Mouse (Mus musculus): Measurements from ENCODE around the gene Adcy7. TPM values are rescaled to one million over a fixed set of nuclear protein-coding genes. Genes with fewer than 3 reads are reported as not detected.

The Adcy7 gene
- total RNA-seq, 1 experiment from 2014 or later = 51.4 TPM

DNA sequence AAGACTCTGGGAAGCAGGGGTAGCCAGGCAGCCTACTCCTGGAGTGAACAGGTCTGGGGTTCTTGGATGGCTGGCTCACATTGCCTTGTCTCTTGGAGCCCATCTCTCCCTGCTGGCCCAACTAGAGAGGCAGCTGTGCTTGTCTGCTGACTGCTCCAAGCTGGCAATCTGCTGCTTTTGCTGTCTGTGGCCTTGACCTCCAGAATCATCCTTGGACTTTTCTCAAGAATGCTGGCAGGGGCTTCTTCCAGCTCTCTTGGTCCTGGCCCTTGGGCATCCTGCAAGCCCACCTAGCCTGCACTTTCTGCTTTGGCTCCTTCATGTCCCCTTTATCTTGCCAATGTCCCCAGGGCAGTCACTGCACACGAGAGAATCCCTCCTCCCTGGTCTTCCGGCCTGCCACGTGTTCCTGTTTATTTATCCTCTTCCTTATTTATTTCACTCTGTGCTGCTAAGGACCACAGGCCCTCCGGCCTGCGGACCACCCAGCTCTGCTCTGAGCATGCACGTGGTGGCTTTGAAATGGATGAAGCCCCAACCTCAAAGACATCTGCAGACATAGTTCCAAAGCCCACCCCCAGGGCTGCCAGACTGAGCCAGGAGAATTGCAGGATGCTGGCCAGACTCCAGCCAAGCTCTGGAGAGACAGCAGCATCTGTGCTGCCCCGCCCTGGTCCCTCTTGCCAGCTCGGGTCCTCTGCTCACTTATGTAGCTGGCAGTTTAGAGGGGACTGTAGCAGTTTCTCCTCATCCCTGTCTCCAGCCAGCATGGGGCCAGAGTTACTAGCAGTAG, 44.1 kb downstream of the Adcy7 start:
- no peak for ATAC-seq (replicated peaks in 1 of 2; ENCODE audit: insufficient read depth in 1 of 2, low FRiP score in 2 of 2, low TSS enrichment in 1 of 2, low read depth in 1 of 2, poor library complexity in 2 of 2, severe bottlenecking in 2 of 2)

DNA sequence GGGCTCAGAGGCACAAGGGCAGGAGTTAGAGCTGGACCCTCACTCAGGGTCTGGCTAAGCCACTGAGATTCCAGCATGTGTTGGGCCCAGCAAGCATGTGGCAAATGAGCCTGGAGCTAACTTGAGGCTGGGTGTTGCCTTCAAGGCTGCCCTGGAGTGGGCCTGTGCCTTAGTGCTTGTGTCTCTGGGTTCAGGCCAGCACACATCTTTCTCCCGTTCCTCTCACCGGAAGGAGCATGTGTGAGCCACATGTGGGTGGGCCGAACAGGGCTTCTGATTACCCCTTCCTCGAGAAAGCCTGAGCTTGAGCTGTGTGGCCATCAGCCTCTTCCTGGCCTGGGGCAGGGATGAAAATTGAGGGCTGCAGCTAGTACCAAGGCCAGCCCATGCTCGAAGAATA, 45.1 kb downstream of the Adcy7 start:
- ATAC-seq (replicated peaks in 1 of 2; ENCODE audit: insufficient read depth in 1 of 2, low FRiP score in 2 of 2, low TSS enrichment in 1 of 2, low read depth in 1 of 2, poor library complexity in 2 of 2, severe bottlenecking in 2 of 2) = no peak

DNA sequence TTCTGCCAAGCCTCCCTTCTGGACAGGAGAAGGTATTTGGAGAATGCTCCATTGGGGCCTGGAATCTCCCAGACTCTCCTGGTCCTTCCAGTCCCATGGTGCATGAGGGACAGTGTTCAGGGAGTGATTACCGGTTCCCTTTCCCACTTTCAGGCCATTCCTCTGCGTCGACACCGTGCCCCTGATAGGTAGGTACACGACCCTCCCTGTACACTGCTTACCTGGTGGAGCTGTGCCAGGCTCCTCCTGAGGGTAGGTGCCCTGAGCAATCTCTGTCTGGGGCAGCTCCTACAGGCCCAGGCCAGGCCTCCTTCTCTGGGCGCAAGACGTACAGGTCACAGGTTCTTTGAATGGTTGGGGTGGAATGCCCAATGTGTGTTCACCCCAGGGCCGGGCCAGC, 45.9 kb downstream of the Adcy7 start:
- ATAC-seq (replicated peaks in 1 of 2; ENCODE audit: insufficient read depth in 1 of 2, low FRiP score in 2 of 2, low TSS enrichment in 1 of 2, low read depth in 1 of 2, poor library complexity in 2 of 2, severe bottlenecking in 2 of 2) = no peak

DNA sequence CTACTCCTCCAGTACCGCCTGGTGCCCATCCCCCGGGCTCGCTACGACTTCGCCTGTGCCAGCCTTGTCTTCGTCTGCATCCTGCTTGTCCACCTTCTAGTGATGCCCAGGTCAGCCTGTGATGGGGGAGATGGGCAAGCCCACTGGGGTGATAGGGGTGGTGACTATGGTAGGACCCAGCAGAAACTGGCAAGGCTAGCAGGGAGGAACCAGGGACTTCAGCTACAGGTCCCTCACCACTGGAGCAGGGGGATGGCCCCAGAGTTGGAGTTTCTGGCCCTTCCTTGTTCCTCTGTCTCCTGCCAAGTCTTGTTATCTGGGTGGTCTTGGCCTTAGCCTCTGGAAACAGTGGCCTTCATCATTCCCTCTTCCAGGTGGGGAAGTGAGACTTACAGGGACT, 47.9 kb downstream of the Adcy7 start:
- ATAC-seq (replicated peaks in 1 of 2; ENCODE audit: insufficient read depth in 1 of 2, low FRiP score in 2 of 2, low TSS enrichment in 1 of 2, low read depth in 1 of 2, poor library complexity in 2 of 2, severe bottlenecking in 2 of 2) = no peak

DNA sequence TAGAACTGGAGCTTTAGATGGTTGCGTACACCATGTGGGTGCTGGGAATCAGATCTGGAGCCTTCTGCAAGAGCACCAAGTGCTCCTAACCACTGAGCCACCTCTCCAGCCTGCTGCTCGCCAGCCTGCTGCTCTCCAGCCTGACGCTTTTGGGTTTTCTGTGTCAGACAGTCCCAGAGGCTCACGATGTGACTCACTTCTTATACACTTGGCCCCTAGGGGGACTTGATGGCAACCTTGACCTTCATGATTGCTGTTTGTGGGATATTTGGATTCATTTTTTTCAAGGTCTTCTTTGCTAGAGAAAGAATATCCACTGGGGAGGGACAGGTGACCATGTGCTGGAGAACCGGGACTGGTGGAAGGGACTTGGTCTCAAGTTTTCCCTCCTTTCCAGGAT, 49.2 kb downstream of the Adcy7 start:
- ATAC-seq (replicated peaks in 1 of 2; ENCODE audit: insufficient read depth in 1 of 2, low FRiP score in 2 of 2, low TSS enrichment in 1 of 2, low read depth in 1 of 2, poor library complexity in 2 of 2, severe bottlenecking in 2 of 2) = no peak

DNA sequence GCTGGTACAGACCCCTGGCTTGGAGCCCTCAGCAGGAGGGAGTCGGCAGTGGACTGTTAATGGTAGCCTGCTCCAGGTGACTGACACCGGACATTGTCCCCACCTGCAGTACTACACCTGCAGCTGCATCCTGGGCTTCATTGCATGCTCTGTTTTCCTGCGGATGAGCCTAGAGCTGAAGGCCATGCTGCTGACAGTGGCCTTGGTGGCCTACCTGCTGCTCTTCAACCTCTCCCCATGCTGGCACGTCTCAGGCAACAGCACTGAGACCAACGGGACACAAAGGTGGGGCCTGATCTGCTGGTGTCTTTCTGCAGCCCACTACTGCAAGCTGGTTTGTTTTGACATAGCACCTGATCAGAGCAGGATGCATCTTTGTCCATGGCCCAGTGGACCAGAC, 51.3 kb downstream of the Adcy7 start:
- no peak for ATAC-seq (replicated peaks in 1 of 2; ENCODE audit: insufficient read depth in 1 of 2, low FRiP score in 2 of 2, low TSS enrichment in 1 of 2, low read depth in 1 of 2, poor library complexity in 2 of 2, severe bottlenecking in 2 of 2)

DNA sequence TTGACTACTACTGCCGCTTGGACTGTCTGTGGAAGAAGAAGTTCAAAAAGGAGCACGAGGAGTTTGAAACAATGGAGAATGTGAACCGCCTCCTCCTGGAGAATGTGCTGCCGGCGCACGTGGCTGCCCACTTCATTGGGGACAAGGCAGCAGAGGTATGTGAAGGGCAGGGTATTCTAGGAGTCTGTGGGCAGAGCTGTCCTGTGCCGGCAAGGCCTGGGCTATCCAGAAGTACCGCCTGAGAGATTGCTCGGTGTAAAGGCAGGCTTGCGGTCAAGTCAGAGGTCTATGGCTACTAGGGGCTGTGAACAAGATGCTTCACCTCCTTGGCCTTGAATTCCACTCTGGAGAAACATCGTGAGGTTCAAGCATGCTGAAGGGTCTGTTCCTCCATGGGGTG, 52.6 kb downstream of the Adcy7 start:
- no peak for ATAC-seq (replicated peaks in 1 of 2; ENCODE audit: insufficient read depth in 1 of 2, low FRiP score in 2 of 2, low TSS enrichment in 1 of 2, low read depth in 1 of 2, poor library complexity in 2 of 2, severe bottlenecking in 2 of 2)

DNA sequence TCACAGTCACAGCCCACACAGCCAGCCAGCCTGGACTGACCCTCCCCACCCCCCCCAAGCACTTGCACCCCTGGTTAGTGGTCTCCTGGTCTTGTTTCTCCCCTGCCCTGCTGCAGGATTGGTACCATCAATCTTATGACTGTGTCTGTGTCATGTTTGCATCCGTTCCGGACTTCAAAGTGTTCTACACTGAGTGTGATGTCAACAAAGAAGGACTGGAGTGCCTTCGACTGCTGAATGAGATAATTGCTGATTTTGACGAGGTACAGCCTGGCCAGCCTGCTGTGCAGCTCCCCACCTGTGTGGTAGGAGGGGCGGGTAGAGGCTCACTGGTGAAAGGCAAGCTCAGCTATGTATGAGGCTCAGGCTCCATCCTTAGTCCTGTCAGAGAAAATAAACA, 53.0 kb downstream of the Adcy7 start:
- no peak for ATAC-seq (replicated peaks in 1 of 2; ENCODE audit: insufficient read depth in 1 of 2, low FRiP score in 2 of 2, low TSS enrichment in 1 of 2, low read depth in 1 of 2, poor library complexity in 2 of 2, severe bottlenecking in 2 of 2)

DNA sequence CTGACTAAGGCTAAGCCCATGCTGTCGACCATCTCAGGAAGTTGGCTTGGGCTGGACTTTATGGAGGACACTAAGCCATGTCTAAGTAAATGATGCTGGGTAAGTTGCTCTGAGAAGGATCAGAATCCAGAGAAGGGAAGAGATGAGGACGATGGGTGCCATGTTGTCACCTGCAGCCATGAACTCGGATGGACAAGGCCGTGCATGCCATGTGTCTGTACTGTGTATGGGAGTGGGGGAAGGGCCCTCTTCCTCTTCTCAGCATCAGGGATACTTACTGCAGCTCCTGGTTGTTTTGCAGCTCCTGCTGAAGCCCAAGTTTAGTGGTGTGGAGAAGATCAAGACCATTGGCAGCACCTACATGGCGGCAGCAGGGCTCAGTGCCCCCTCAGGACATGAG, 53.6 kb downstream of the Adcy7 start:
- no peak for ATAC-seq (replicated peaks in 1 of 2; ENCODE audit: insufficient read depth in 1 of 2, low FRiP score in 2 of 2, low TSS enrichment in 1 of 2, low read depth in 1 of 2, poor library complexity in 2 of 2, severe bottlenecking in 2 of 2)

DNA sequence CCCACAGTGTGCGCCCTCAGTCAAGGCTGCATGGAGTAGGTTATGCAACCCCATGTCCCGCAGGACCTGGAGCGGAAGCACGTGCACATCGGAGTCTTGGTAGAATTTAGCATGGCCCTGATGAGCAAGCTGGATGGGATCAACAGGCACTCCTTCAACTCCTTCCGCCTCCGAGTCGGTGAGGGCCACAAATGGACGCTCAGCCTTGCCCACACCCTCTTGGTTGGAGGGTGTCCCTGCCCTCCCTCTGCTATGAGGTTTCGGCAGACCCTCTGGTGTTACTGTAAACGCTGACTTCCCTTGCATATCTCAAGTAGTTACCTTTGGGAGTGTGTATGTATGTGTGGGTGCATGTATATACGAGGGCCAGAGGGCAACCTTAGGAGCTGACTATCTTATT, 54.1 kb downstream of the Adcy7 start:
- no peak for ATAC-seq (replicated peaks in 1 of 2; ENCODE audit: insufficient read depth in 1 of 2, low FRiP score in 2 of 2, low TSS enrichment in 1 of 2, low read depth in 1 of 2, poor library complexity in 2 of 2, severe bottlenecking in 2 of 2)

DNA sequence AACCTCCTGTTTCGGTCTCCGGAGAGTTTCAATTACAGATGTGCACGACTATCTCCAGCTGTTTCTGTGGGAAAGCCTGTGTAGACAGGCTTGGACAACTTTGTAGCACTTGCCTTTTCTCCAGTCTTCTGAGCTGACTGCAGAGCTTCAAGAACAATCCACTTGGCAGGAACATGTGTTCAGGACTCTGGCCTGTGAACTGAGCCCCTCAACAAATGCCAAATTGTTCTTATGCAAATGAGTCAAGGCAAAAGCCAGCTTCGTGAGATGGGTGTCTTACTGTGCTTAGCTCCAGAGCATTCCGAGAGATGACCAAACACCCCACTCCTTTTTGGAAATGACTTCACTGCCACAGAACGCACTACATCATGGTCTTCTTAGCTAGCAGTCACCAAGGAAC, 56.5 kb downstream of the Adcy7 start:
- ATAC-seq (replicated peaks in 1 of 2; ENCODE audit: insufficient read depth in 1 of 2, low FRiP score in 2 of 2, low TSS enrichment in 1 of 2, low read depth in 1 of 2, poor library complexity in 2 of 2, severe bottlenecking in 2 of 2) = no peak

DNA sequence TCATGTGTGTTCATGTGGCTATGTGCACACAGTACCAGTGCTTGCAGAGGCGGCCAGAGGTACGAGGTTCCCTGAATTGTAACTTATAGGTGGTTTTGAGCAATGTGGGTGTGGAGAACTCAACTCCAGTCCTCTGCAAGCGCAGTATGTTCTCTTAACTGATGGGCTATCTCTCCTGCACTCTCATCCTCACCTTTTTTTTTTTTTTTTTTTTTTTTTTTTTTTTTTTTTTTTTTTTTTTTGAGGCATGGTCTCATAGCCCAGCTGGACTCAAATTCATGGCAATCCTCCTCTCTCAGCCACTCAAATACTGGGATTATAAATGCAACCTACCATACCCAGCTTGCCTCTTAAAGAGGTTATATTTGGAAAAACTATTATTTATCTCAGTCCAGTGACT, 58.6 kb downstream of the Adcy7 start:
- no peak for ATAC-seq (replicated peaks in 1 of 2; ENCODE audit: insufficient read depth in 1 of 2, low FRiP score in 2 of 2, low TSS enrichment in 1 of 2, low read depth in 1 of 2, poor library complexity in 2 of 2, severe bottlenecking in 2 of 2)

DNA sequence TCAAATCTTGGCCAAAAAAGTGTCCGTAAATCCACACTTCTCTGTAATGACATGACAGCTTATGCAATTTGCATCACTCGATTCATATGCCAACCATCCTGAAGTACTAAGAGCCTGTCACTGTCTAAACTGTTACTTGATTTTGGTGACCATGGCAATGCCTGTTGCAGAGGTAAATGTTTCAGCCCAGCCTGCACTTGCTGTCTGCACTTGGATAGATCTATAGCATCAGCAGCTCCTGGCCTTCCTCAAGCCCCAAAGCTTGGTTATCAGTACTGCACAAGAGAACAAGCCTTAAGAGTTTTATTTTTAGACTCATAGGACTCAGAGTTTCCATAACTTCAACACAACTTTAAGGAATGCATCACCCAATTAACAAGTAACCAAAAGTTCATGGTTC, 62.2 kb downstream of the Adcy7 start:
- no peak for ATAC-seq (replicated peaks in 1 of 2; ENCODE audit: insufficient read depth in 1 of 2, low FRiP score in 2 of 2, low TSS enrichment in 1 of 2, low read depth in 1 of 2, poor library complexity in 2 of 2, severe bottlenecking in 2 of 2)

DNA sequence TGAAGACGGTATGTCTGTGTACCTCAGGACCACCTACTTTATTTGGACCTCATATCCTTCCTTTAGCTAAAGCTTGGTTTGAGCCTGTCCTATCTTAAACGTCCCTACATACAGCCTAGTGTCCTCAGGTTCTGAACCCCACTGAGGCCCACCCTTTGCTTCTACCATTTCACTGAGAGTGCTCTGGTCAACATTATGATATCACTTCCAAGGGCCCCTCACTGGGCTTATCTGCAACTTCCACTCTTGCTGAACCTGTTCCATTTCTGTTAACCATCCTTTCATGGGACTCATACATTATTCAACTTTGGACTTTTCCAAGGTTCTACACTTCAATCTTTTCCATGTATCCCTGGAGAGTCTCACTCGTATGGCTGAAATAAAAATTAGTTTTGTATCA, 62.8 kb downstream of the Adcy7 start:
- ATAC-seq (replicated peaks in 1 of 2; ENCODE audit: insufficient read depth in 1 of 2, low FRiP score in 2 of 2, low TSS enrichment in 1 of 2, low read depth in 1 of 2, poor library complexity in 2 of 2, severe bottlenecking in 2 of 2) = no peak

DNA sequence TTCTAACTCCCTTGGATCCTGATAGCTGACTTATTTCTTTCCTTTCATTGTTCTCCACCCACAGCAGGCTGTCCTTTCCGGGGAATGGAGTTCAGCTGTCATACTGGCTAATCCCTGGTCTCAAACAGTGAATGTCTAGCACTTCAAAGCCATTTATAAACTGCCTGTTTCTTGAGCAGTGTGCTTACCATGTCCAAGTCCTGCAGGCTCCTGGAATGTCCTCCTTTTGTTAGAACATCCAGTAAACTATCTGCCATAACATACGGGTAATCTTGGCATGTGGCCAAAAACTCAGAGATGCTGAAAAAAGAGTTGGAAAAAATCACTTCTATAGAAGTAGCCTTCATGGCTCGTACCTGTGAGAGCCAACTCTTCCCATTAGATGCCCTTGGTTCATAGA, 67.0 kb downstream of the Adcy7 start:
- no peak for ATAC-seq (replicated peaks in 1 of 2; ENCODE audit: insufficient read depth in 1 of 2, low FRiP score in 2 of 2, low TSS enrichment in 1 of 2, low read depth in 1 of 2, poor library complexity in 2 of 2, severe bottlenecking in 2 of 2)

DNA sequence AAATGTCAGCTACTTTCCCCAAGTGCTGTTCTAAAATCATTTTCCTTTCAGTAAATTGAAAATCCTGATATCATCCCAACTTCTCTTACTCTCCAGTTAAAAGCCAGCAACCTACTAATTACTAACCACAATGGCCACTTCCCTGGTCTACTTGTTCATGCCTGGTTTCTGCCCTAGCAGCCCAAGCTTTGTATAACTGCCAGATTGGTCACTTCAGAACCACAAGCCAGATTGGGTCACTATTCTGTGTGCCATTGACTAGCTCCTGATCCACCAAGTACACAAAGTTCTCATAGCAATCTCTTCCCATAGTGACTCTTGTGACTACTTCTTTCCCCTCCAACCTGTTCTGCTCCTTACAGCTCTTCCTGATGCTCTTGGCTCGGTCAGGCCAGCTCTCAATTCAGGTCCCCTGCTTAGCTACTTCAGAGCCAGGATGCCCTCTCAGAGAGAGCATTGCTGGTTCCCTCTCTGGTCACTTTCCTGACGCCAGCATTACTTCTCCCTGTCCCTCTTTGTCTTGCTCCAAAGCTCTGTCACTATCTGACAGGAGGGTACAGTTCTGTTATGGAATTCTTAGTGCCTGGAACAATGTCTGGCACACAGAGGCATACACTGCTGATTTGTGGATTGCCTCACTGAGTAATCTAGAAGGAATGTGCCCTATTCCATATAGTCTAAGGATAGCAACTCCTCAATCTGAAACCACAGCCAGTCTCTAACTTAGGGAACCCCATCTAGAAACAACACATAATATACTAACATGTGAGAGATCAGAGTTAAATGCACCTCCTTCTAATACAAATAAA, 67.9 kb downstream of the Adcy7 start:
- no peak for ATAC-seq (replicated peaks in 1 of 2; ENCODE audit: insufficient read depth in 1 of 2, low FRiP score in 2 of 2, low TSS enrichment in 1 of 2, low read depth in 1 of 2, poor library complexity in 2 of 2, severe bottlenecking in 2 of 2)

DNA sequence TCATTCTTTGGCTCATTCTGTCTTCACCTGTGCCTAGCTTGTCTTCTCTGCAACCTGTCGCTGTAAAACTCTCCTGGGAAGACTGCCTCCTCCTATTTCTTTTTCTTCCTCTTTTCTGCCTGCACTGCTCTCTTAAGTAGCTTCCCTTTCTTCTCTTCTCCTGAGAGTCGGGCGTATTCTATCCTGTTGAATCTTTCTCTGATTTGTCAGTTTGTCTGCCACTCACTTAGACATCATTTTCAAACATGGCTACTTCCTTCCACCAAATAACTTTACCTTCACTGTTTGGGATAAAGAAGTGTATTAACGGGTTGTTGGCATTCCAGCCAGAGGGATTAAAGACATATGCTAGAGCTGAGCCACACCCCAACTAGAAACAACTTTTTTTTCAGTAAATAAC, 69.8 kb downstream of the Adcy7 start:
- ATAC-seq (replicated peaks in 1 of 2; ENCODE audit: insufficient read depth in 1 of 2, low FRiP score in 2 of 2, low TSS enrichment in 1 of 2, low read depth in 1 of 2, poor library complexity in 2 of 2, severe bottlenecking in 2 of 2) = no peak

DNA sequence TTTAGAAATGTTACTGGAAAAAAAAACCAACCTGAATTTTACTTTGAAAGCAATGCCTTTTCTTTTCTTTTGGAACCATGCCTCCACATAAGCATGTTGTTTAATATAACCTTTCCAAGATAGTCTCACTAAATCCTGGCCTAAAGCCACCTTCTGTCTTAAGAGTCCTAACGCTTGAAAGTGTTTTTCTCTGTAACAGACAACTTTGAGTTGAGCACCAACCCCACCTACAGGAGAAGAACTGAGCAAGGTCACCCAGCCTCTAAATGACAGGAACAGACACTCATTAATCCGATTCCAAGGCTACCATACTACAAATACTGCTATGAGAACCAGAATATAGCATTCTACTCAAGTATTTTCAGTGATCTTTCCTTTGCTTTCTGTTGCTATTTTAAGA, 76.8 kb downstream of the Adcy7 start:
- no peak for ATAC-seq (replicated peaks in 1 of 2; ENCODE audit: insufficient read depth in 1 of 2, low FRiP score in 2 of 2, low TSS enrichment in 1 of 2, low read depth in 1 of 2, poor library complexity in 2 of 2, severe bottlenecking in 2 of 2)

Data from hematopoietic stem cell, adult 5-6 weeks (primary cell).